Mouse (Mus musculus): ENCODE measurements around the gene Pzp.
A peak's percentile ranks its signal among the peaks of the same experiment; 100 is the strongest.

The Pzp gene

DNA sequence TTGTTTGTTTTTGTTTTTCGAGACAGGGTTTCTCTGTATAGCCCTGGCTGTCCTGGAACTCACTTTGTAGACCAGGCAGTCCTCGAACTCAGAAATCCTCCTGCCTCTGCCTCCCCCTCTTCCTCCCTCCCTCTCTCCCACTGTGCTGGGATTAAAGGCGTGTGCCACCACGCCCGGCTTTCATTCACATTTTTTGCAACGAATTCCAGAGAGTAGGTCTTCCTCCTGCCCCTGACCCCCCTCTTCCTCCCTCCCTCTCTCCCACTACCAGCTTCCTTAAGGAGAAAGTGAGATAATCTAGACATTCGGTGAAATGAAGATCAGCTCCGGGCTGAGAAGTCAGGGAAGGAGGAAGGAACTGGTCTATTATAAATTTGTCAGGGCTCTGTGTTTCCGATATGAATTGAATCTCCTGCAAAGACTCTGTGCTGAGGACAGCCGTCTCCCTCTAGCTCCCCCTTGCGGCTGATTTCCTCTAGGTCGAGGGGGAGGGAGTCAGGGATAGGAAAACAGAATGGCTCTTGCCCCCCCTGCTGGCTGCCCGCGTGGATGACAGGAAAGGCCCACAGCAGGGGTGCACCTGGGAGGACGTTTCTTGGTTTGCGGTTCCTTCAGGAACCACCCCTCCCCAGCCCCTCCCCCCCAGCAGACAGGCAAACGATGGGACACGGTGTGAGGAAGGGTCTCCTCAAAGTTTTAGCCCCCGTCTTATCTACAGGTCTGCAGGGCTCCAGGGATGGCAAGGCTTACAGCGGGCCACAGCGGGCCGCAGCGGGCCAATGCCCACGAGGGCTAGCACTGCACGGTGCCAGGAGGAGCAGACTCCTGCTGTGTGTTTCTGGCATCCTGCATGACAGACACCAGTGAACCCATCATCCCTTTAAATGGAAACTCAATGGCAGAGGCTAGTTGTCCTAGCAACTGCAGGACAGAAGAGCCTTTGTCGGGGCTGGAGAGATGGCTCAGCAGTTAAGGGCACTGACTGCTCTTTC lies 46.8 kb downstream of the Pzp start:
- DNase-seq (ENCODE audit: low spot score), result peak; percentile 100

DNA sequence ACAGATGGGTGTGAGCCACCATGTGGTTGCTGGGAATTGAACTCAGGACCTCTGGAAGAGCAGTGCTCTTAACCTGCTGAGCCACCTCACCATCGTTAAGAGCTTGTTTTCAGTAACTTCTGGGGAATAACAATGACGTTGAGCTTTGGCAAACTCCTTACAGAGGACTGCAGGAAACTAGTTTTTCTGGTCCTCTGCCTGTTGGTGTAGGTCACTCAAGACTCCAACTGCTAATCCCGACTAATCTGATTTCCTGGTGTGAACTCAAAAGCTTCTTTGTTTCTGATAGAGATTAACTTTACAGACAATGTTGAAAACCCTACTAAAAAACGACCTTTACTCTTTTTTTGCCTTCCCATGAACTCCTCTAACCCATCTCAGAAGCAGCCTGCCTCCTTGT lies 49.0 kb downstream of the Pzp start:
- DNase-seq (ENCODE audit: low spot score), result no peak

DNA sequence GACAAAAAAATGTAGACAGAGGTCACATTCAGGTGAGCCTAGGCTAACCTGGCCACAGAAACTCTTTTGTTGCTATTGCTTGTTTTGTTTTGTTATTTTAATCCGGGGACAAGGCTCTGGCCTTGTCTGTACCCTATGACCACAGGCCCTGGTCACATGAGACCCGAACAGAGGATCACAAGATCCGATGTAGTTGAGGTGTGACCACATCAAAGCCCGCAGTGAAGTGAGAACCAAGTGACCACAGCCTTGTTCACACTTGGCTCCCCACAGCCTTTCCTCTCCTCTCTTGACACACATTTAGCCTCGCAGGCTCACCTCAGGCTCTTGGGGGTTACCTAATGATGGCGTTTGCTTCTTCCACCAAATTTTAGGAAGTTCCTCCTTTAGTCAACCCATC lies 52.4 kb downstream of the Pzp start:
- no peak for DNase-seq (ENCODE audit: low spot score)

DNA sequence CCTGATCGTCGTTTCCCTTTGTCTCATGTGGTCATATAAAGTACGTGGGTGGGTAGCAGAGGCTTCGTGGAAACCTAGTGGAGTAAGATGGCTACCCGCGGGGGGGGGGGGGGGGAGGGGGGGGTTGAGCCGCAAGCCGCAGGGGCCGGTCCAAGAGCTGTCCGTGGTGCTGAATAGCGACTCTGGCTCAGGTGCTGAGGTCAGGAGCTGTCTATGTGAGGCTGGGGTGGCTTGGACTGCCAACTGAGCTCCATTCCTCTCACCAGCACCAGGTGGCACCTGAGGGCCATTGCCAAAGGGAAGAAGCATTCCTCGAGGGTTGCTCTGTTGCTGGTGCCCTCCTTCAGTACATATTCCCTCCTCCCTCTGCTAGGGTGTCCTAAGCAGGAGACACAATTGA lies 57.1 kb downstream of the Pzp start:
- DNase-seq (ENCODE audit: low spot score), result peak; percentile 86

DNA sequence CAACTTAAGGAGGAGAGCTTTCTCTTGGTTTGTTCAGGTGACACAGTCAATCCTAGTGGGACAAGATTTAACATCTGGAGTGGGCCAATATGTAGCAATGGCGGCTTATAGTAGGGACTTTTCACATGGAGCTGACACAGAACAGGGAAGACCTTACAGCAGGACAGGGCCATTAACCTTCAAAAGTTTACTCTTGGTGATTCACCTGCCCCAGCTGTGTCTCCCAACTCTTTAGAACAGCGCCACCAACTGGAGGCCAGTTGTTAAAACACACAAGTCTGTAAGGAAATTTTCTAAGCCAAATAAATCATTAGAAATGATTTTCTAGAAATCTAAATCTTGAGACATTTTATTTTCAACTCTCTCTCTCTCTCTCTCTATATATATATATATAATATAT lies 59.2 kb downstream of the Pzp start:
- peak; percentile 71 for DNase-seq (ENCODE audit: low spot score)

DNA sequence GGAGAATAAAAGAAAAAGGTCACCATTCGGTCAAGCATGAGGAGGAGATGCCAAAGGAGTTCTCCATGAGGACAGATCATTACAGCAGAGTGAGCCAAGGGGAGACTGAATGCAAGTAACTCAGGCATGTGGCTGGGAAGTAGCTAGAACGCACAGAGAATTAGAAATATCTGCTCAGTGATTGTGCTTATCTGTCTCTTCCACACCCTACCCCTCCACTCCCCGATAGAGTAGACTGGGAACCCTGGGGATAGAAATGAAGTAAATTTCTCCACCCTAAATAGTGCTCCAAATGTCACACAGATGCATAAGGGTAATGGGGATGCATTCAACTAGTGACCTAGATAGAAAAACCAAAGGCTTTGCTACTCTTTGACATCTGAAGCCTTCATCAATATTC lies 60.0 kb downstream of the Pzp start:
- DNase-seq (ENCODE audit: low spot score), result no peak

DNA sequence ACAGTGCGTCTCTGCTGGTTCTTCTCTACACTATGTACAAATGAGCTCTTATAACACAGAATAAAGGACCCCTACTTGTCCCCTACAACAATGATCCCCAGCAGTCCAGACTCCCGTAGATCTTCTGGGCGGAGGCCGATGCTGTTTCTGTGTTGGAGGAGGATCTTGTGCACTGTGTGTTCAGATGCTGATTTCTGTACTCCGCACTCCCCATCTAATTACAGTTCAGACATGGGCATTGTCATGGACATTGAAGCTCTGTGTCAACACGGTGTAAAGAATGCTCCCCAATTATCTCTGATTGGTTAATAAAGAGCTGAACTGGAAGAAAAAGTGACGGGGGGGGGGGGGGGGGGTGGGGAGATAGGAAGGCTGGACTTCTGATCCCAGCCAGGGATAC lies 60.5 kb downstream of the Pzp start:
- no peak for DNase-seq (ENCODE audit: low spot score)

DNA sequence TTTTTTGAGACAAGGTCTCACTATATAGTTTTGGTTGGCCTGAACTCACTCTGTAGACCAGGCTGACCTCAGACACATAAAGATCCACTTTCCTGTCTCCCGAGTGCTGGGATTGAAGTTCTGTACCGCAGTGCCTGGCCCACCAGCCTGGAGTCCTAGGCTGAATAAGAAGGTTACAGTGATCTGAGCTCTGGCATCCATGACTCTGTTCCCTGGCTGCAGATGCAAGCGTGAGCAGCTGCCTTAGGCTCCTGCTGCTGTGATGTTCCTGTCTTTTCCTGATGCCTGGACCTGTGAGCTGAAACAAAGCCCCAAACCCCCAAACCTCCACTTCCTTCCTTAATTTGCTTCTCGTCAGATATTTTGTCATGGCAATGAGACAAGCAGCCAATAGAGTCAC lies 61.5 kb downstream of the Pzp start:
- DNase-seq (ENCODE audit: low spot score), result no peak

DNA sequence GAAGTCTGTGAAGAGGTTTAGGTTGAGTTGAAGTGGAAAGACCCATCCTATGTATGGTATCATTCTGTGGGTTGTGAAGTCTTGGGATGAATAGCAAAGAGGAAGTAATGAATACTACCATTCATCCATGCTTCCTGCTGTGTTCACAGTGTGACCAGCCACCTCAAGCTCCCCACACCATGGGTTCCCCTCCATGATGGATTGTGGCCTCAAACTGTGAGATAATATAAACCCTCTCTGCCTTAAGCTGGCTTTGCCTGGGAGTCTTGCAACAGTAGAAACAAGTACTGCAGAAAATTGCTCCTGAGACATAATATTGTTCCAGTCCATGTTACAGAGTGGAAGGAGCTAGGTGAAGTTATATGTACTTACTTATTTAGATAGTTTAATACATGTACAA lies 64.9 kb downstream of the Pzp start:
- DNase-seq (ENCODE audit: low spot score), result peak; percentile 12

DNA sequence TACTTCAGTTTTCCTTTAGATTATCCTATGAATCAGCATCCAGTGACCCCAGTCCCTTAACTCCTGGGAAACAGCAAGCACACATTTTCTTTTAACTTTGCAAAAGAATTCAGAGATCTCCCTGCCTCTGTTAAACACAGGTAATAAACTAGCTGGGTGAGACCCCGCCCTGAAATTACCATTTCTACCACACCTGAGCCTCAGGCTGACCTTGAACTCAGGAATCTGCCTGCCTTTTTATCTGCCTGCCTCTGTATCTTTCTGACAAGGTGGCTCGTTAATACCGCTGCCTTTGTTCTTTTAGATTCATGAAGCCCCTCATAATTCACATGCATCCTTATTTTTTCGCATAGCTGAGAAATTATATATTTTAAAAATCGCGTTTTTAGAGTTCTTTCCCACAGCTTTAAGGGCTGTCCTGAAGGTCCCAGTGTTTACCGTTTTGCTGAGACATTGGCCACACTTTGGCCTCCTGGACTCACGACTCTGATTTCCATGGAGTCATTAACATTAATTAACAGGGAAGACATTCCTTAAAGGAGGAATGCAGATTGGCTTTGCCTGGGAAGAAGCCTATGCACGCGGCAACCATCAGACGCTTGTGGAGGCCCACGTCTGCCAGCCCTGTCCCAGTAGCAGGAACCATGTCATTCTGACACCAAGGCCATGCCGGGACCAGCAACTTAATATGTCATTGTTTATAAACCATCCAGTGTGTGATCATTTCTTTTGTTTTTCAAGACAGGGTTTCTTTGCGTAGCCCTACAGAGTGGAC lies 65.6 kb downstream of the Pzp start:
- DNase-seq (ENCODE audit: low spot score), result no peak

DNA sequence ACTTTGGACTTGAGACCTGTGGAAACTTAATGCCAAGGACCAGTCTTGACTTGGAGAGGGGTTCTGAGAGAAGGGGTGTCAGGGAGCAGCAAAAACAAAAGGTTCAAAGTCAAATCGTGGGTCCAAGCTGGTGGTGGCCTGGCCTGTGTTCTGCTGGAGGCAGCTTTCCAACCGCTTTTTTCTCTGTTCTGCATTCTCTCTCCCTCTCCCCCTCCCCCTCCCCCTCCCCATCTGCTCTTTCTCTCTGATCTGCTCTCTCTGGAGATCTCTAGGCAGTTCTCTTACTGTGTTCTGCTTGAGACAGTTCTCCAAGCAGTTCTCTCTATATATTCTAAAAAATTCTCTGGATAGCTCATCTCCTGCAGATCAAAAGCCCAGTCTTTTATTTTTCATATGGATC lies 66.2 kb downstream of the Pzp start:
- DNase-seq (ENCODE audit: low spot score), result no peak

DNA sequence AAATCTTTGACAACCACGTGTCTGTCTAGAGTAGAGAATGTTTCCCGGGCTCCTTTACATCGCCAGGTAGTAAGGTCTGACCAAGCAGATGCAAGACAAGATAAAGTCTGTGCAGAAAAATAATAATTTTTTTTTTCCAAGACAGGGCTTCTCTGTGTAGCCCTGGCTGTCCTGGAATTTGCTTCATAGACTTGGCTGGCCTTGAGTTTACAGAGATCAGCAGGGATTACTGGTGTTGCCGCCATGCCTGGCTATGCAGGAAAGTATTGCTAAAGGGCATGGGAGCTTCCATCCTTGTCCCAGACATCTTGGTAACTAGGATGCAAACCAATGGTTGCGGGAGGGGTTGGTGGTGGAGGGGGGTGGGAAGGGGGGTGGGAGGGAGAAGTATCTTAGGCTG lies 69.3 kb downstream of the Pzp start:
- no peak for DNase-seq (ENCODE audit: low spot score)

DNA sequence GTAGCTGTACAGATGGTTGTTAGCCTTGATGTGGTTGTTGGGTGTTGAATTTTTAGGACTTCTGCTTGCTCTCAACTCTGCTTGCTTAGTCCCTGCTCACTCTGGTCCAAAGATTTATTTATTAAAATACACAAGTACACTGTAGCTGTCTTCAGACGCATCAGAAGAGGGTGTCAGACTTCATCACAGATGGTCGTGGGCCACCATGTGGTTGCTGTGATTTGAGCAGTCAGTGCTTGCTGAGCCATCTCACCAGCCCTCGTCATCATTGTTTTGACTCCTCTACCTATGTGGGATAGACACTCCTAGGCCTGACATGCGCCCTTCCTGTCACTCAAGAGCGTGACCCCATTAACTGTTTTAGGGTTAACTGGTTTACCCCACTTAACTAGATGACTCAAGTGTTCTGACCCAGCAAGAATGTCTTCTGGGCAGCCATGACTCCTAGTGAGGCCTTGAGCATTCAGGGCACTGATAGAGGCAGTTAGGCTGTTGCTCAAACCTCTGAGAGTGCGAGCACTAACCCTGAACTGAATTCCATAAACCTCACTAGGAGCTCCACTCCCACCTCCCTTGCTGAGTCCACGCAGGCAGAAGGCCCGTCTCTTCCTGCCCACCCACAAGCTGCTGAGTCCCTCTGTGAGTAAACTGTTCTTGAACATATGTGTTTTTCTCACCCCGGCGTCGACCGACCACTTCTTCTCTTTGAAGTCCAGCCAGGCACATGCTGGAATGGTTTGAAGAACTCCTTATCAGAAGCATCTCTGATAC lies 70.5 kb downstream of the Pzp start:
- no peak for DNase-seq (ENCODE audit: low spot score)

DNA sequence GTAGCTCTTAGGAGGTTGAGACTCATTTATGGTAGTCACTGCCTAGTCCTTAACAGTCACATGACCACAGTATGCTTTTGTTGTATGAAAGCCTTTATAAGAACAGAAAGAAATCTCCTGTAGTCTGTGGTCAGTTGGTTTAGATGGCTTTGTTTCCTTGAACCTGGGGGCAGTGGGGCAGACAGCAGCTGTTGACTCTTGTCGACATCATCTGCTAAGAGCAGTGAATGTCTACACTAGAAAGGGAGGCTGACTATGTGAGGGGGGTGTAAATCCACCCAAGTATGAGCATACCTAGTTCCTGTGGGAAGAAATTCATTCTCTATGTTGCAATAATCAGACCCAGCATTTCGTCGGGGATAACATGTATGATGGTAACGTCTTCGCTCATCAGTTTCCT lies 79.5 kb downstream of the Pzp start:
- DNase-seq (ENCODE audit: low spot score), result no peak

DNA sequence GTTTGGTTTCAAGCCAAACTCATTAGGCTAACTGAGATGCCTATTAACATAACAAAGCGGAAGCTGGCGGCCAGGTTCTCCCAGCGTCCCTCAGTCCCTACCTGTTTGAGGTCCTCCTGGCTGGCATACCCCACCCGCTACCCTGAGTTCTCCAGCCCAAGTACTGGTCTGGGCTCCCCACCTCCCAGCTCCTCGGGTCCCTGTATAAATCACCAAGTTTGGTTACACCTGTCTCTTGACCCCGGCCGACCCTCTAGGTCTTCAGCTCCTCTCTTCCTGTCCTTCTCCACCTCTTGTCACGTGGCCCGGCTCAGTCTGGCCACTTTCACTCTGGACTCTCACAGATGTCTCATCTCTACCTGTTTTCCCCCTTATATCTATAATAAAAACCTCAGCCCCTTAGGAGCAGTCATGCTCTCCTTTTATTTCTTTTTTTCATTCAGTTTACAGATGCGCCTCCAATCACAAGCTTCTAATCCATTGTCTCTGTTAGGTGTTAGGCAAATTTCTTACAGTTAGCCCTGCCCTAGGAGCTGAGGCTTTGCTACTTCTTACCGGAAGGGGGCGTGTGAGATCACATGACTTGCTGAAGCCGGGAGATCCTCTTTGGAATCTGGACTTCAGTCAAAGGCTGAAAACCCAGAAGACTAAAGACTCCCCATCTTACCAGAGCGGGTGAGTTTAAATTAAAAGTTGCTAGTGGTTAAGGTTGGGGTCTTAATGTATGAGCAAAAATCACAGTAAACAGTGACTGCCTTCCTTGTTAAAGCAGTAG lies 80.6 kb downstream of the Pzp start:
- DNase-seq (ENCODE audit: low spot score), result no peak

DNA sequence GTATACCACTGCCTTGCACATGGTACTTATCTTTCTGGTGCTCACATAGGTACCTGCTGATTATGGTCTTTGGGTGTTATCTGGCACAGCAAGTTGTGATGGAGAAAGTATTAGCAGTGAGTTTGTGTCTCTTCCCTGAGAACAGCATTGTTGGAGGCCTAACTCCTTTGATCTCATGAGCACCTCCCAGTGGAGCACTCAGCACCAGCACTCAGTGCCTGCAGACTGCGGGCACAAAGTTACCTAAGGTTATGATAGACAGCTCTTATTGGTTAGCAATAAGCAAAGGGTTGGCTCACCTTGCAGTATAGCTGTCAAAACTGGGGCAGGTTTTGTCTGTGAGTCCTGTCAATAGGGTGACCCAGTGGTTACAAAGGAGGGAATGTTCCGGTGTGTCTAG lies 86.3 kb downstream of the Pzp start:
- no peak for DNase-seq (ENCODE audit: low spot score)

DNA sequence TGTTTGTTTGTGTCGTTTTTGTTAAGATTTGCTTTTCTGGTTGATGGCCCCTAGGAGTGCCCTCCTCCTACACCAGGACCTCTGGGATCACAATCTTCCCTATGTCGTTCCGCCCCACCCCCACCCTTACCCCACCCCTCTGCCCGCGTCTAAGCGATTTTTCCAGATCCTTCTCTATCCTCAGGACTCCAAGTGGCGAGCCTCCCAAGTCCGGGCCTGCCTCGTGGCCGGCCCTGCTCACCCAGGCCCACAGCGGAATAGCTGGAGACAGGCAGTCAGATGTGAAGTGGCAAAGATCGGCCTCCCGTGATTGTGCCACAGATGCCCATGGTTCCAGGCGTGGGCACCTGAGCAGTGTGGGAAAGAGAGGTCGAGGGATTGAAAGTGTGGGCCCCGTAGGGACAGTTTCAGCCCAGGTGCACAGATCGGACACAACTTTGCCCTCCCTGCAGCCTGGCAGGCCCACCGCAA lies 87.6 kb downstream of the Pzp start:
- no peak for DNase-seq (ENCODE audit: low spot score)

DNA sequence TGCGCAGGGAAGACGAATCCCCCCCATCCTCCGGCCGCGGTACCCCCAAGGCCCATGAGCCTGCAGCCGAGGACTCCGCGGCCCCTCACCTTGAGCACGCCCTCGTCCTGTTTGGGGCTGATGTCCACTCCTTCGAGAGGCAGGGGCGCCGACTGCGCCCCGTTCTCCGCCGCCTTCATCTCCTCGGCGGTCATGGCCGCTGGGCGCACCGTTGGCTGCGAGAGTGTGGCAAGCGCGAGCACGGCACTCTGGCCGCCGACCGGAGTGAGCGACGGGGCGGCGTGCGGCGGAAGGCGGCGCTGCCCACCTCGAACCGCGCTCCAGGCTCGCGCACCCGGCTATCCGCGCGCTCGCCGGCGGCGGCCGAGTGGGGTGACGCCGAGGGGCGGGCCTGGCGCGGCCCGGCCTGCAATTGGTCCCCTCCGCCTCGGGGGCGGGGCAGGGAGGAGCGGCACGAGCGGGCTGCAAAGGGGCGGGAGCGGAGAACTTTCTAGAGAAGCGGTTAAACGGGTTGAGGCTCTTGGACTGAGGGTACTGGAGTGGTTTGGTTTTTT lies 88.1 kb downstream of the Pzp start, which contains the start of gene Fkbp4:
TSS of gene Fkbp4 (minus strand) at position 361 of the 554 bp plus-strand sequence.
- DNase-seq (ENCODE audit: low spot score), result peak; percentile 97

DNA sequence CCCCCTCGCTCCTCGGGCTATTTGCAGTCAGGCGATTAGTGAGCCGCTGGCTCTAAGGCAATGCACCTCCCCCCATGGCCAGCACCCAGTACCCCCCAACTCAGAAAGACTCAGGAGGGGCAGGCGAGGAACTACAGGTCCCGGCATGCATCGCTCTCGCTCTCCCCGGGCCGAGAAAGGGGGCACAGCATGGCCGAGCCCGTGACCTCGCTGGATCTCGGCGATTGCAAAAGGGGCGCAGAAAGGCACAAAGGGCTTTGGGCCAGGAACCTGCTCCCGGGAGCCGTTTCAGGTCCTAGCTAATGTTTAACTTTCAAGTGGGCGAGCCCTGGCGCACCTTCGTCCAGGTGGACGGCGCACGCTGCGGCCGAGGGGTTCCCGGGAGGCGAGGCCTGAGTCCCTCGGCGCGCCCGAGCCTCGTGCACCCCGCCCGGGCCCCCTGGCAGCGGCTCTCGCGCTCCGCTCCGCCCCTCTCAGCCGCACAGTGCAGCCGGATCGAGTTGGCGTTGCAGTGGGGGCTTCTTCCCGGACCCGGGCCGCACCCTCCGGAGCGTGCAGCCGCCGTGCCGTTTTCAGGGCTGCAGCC lies 88.7 kb downstream of the Pzp start:
- peak; percentile 77 for DNase-seq (ENCODE audit: low spot score)

DNA sequence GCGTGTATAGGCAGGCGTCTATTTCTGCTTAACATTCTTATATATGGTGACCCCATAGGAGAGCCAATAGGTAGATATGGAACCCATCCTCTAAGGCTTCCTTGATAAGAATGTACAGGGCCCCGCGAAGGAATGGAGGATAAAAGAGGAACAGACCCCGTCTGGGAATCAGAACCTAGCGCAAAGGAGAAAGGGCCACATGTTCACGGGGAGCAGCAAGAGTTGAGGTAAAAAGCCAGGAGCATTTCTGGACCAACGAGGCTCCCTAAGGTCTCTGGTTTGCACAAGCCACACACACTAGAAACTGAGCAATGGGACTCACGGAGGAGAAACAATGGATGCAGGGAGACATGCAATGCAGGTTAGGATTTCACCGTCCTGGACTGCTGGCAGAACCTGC lies 89.2 kb downstream of the Pzp start:
- DNase-seq (ENCODE audit: low spot score), result no peak

Measured in testis, postnatal 10 days (tissue).